Mouse (Mus musculus) c-Kit-positive CD71-positive TER-119-negative erythroid progenitor cells, embryonic 14.5 days (primary cell): ENCODE measurements around the gene Olfr933.

Experiments
- DNase-seq: peaks from one replicate; pipeline ENCODE4 v3.0.0-alpha.2; 2013; ENCODE audit warnings: low read depth

Gene Olfr933

DNA sequence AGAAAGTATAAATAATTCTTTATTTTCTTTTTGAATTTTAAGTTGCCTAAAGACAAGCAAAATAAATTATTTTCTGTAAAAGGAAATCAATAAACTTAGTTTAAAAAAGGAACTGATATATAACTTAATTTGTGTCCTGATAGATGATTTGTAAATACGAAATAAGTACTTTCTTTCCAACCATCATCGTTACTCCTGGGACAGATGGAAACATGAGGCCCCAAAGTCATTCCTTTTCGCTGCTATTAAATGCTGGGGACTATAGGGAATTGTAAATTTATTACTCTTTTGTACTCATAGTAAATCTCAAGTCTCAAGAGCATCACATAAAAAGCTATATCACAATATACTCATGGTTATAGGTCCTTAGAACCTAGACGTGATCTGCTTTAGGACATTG, at the start of gene Olfr933:
Olfr933 (plus strand) TSS at position 301 of the 400 bp plus-strand sequence.
- no peak for DNase-seq

DNA sequence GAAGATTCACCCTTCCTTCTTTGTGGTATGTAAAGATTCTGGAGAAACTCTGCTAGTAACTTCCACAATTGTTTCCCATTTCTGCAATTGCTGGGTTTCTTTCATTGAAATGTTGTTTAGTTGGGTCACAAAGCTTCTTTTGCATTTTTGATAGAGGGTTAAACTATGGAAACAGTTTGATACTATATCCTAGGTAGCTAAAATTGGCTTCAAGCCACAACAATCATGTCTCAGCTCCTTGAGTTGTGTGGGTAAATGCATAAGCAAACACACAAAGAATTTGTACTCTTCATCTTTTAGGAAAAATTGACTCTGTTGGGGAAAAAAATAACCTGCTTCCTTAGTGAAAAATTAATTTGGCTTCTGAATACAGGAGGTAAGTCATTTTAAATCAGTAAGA, 42.6 kb upstream of the Olfr933 start, which contains the start of gene Olfr930:
Olfr930 (plus strand) TSS at position 301 of the 400 bp plus-strand sequence.
- no peak for DNase-seq

DNA sequence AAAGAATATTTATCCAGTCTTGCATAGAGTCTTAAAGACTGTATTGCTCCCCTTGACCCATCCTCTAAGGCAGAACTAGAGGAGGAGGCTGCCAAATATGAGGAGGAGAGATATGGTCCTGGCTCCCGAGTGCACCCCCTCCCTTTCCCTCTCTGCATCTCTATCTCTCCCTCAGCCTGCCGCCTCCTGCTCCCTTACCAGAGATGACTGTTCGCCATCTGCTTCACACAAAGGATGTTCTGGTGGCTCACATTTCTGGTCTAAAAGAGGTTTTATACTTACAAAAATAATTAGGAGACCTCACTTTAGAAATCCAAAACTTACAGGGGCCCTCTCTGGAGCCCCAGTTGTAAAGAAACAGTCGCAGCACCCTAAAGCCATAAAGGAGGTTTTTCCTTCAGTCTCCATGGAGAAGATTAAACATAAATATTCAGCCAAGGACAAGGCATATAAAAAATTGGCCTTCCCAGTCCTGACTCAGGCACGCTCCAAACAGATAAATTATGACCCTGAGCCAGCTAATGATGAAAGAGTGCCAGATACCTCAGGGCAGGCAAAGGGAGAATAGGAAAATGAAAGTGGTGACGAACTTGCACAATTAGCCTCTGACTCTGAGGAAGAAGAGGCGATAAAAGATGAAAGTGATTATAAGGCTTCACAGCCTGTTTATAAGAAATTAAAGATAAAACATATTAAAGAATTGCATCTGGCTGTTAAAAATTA, 18.6 kb upstream of the Olfr933 start:
- DNase-seq = no peak

DNA sequence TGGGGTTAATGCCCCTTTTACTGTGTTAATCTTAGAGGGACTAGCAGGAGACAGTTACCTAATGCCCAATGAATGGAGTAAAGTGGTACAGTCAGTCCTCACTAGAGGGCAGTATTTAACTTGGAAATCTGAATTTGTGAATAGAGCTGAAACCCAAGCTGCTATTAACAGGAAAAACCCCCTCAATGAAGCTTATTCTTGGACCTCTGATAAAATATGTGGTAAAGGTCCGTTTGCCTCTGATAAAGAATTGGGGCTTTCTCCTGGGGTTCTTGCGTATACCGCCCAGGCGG, 18.0 kb upstream of the Olfr933 start:
- DNase-seq = no peak

DNA sequence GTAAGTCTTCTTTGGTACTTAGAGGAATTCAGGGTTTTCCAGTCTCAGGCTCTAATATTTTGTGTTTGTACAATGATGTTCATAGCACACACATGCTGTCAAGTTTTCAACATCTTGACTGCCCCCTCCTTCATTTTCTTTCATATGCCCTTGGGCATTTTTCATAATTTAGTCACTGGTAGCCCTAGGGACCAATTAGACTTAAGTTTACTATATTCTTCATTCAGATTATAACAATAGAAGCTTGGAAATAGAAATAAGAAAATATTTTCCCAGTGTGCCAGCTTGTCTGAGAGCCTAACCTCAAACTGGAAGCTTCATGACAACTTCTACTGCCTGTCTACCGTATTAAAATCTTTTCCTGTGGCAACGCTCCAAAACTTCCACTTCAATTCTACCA, 16.1 kb downstream of the Olfr933 start, which contains the start of gene Olfr934:
Olfr934 (minus strand) TSS at position 101 of the 400 bp plus-strand sequence.
- no peak for DNase-seq

DNA sequence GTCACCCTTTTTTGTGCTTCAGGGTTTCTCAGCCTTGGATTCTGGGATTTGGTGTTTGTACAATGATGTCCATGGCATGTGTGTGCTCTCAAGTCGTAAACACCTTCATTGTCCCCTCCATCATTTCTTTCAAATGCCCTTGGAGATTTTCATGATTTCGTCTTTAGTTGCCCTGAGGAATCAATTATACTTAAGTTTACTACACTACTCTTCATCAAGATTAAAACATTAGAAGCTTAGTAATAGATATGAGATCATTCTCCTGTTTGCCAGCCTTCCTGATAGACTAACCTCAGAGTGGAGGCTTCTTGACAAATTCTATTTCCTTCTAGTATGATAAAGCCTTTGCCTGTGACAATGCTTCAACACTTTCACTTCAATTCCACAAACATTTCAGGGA, 27.5 kb downstream of the Olfr933 start, which contains the start of gene Olfr935:
Olfr935 (minus strand) TSS at position 101 of the 400 bp plus-strand sequence.
- DNase-seq = no peak

DNA sequence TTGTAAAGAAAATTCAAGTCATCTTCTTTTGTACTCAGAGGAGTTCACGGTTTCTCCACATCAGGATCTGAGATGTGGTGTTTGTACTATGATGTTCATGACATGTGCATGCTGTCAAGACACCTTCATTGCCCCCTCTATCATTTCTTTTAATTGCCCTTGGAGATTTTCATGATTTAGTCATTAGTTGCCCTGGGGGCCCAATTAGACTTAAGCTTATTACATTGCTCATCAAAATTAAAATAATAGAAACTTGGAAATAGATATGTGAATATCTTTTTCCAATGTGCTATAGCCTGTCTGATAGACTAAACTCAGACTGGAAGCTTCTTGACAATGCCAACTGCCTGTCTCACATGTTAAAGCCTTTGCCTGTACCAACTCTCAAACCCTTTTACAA, 51.2 kb downstream of the Olfr933 start, which contains the start of gene Olfr146:
Olfr146 (minus strand) TSS at position 101 of the 400 bp plus-strand sequence.
- no peak for DNase-seq
